ENCODE assay signal across 18 mouse cellular contexts in the genomic region with DNA sequence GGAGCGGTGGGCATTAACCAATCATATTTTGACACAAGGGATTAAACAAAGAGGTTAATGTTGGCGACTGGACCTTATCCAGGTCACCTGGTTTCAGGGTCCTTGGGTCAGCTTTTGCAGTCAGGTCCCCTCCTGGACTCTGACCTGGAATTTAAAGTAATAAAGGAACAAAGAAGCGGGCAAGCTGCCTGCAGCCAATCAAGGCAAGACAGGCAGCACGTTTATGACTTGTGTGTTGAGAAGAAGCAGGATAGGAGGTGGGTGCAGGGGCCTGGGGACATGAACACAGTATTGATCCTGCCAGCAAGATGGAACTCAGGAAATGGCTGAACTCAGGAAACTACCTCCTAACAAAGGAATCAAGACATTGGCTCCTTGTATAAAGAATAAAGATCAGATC.
DNase-seq lines count a peak whose midpoint lies in the region; ATAC-seq lines count a peak whose summit lies in the region.
"Had no signal": no experiment of that assay in that cellular context is flagged by ENCODE, and none has a peak within 500 bp of the region (broad histone marks: within the 10 kb centered on the region; RNA-seq: fewer than 3 reads in every experiment).

No protein-coding gene starts in this region.

- H3K9me3 ChIP-seq in midbrain, embryonic 11.5 days (ENCODE audit: control insufficient read depth, low read length): no peaks in the 10 kb centered on the region
- H3K9me3 ChIP-seq in midbrain, embryonic 10.5 days (replicated peaks): no peaks in the 10 kb centered on the region
- no peaks in the 10 kb centered on the region for H3K9me3 ChIP-seq in intestine, embryonic 16.5 days (ENCODE audit: control insufficient read depth, low read length)
- H3K9me3 ChIP-seq in limb, embryonic 12.5 days: no peaks in the 10 kb centered on the region
- H3K9me3 ChIP-seq: embryonic facial prominence, embryonic 10.5 days; forebrain, embryonic 13.5 days; heart, embryonic 13.5 days had no signal

- H3K4me1 ChIP-seq in midbrain, embryonic 11.5 days (ENCODE audit: control insufficient read depth, insufficient read depth, low read length): peaks cover 2% of the 10 kb centered on the region
- peaks cover 15% of the 10 kb centered on the region for H3K4me1 ChIP-seq in midbrain, embryonic 10.5 days
- peaks cover 7% of the 10 kb centered on the region; the same call in 1 of the 2 replicates for H3K4me1 ChIP-seq in intestine, embryonic 16.5 days (ENCODE audit: control insufficient read depth, insufficient read depth, low read length)
- H3K4me1 ChIP-seq in limb, embryonic 12.5 days (replicated peaks): peaks cover 29% of the 10 kb centered on the region
- H3K4me1 ChIP-seq: heart, embryonic 13.5 days had no signal

- H3K27ac ChIP-seq in midbrain, embryonic 11.5 days (ENCODE audit: low read depth, low read length): no peak overlapping the region
- H3K27ac ChIP-seq in midbrain, embryonic 10.5 days (replicated peaks): no peak overlapping the region
- no peak overlapping the region for H3K27ac ChIP-seq in intestine, embryonic 16.5 days (ENCODE audit: low read length)
- H3K27ac ChIP-seq in limb, embryonic 12.5 days: peak overlapping the region; percentile 24; the same call in 1 of the 2 replicates
- H3K27ac ChIP-seq: embryonic facial prominence, embryonic 10.5 days; forebrain, embryonic 13.5 days; gastrocnemius, adult 2 months; heart, embryonic 13.5 days had no signal

- DNase-seq in midbrain, embryonic 11.5 days (ENCODE audit: low spot score, missing footprints): peak; percentile 33
- no peak for DNase-seq in midbrain, embryonic 10.5 days (ENCODE audit: low spot score)
- DNase-seq in adrenal gland, postnatal 36 days: no peak
- DNase-seq in retina, embryonic 14.5 days (ENCODE audit: low spot score): no peak
- DNase-seq: adrenal gland, adult 2 months; adrenal gland, postnatal 25 days; cerebellum, adult 2 months; cerebellum, postnatal 10 days; forebrain, postnatal 0 days; gastrocnemius, adult 2 months; gastrocnemius, postnatal 36 days; heart, adult 11 months; heart, postnatal 36 days had no signal

- no peak overlapping the region for H3K4me2 ChIP-seq in midbrain, embryonic 11.5 days
- no peak overlapping the region for H3K4me2 ChIP-seq in intestine, embryonic 16.5 days (ENCODE audit: low read depth, low read length)
- no peak overlapping the region for H3K4me2 ChIP-seq in limb, embryonic 12.5 days
- H3K4me2 ChIP-seq: forebrain, embryonic 13.5 days; heart, embryonic 13.5 days had no signal

- H3K27me3 ChIP-seq in midbrain, embryonic 11.5 days (ENCODE audit: control insufficient read depth, insufficient read depth, low read length): no peaks in the 10 kb centered on the region
- peaks cover 14% of the 10 kb centered on the region for H3K27me3 ChIP-seq in midbrain, embryonic 10.5 days (ENCODE audit: low read depth, poor library complexity, severe bottlenecking)
- no peaks in the 10 kb centered on the region for H3K27me3 ChIP-seq in intestine, embryonic 16.5 days (replicated peaks; ENCODE audit: control insufficient read depth, insufficient read depth, low read length)
- H3K27me3 ChIP-seq in limb, embryonic 12.5 days: no peaks in the 10 kb centered on the region

- WGBS in midbrain, embryonic 11.5 days: 76% methylated on average over 4 of the region's 4 CpGs
- WGBS in midbrain, embryonic 10.5 days: 78% methylated on average over 4 of the region's 4 CpGs
- WGBS in intestine, embryonic 16.5 days: 30% methylated on average over 4 of the region's 4 CpGs
- WGBS in limb, embryonic 12.5 days: 23% methylated on average over 4 of the region's 4 CpGs

- H3K4me3 ChIP-seq in midbrain, embryonic 11.5 days (ENCODE audit: low read depth, low read length): no peak overlapping the region
- H3K4me3 ChIP-seq in midbrain, embryonic 10.5 days: no peak overlapping the region
- H3K4me3 ChIP-seq in intestine, embryonic 16.5 days (ENCODE audit: low read length): no peak overlapping the region
- H3K4me3 ChIP-seq in limb, embryonic 12.5 days (replicated peaks): no peak overlapping the region
- H3K4me3 ChIP-seq: embryonic facial prominence, embryonic 10.5 days; forebrain, embryonic 13.5 days; gastrocnemius, adult 2 months; heart, embryonic 13.5 days had no signal

- H3K9ac ChIP-seq in midbrain, embryonic 11.5 days (ENCODE audit: low read length): no peak overlapping the region
- H3K9ac ChIP-seq in intestine, embryonic 16.5 days (ENCODE audit: low read depth, low read length): no peak overlapping the region
- H3K9ac ChIP-seq in limb, embryonic 12.5 days (replicated peaks): no peak overlapping the region
- H3K9ac ChIP-seq: forebrain, embryonic 13.5 days; forebrain, postnatal 0 days; heart, embryonic 13.5 days had no signal

- no peaks in the 10 kb centered on the region for H3K36me3 ChIP-seq in midbrain, embryonic 11.5 days (ENCODE audit: control insufficient read depth, insufficient read depth, low read length)
- H3K36me3 ChIP-seq in midbrain, embryonic 10.5 days: no peaks in the 10 kb centered on the region
- H3K36me3 ChIP-seq in intestine, embryonic 16.5 days (ENCODE audit: control insufficient read depth, insufficient read depth, low read length): no peaks in the 10 kb centered on the region
- no peaks in the 10 kb centered on the region for H3K36me3 ChIP-seq in limb, embryonic 12.5 days
- H3K36me3 ChIP-seq: embryonic facial prominence, embryonic 10.5 days; heart, embryonic 13.5 days had no signal

- no peak for ATAC-seq in midbrain, embryonic 11.5 days (ENCODE audit: low FRiP score)
- ATAC-seq in intestine, embryonic 16.5 days: peak; percentile 79
- no peak for ATAC-seq in limb, embryonic 12.5 days (ENCODE audit: insufficient number of reproducible peaks, insufficient read depth, low FRiP score, low TSS enrichment, low read depth)
- ATAC-seq: forebrain, embryonic 13.5 days; forebrain, postnatal 0 days had no signal
